Mouse (Mus musculus) retina, postnatal 1 day (tissue): ENCODE measurements around the gene Trim3.

Experiments used
- DNase-seq: peaks from one replicate; pipeline ENCODE4 v3.0.0-alpha.2; 2012

Gene Trim3

DNA sequence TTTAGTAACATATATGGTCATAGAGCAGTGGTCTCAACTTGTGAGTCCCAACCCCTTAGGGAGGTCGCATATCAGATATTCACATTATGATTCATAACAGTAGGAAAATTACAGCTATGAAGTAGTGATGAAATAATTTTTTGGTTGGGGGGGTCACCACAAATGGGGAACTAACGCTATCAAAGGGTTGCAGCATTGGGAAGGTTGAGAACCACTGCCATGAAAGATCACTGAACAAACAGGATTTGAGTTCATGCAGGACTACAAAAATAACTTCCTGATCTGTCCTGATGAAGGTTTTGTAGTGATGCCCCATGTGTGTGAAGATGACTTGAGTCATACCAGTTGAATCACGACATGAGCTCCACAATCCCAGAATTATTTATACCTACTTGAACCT lies 24.9 kb downstream of the Trim3 start:
- DNase-seq: no peak

DNA sequence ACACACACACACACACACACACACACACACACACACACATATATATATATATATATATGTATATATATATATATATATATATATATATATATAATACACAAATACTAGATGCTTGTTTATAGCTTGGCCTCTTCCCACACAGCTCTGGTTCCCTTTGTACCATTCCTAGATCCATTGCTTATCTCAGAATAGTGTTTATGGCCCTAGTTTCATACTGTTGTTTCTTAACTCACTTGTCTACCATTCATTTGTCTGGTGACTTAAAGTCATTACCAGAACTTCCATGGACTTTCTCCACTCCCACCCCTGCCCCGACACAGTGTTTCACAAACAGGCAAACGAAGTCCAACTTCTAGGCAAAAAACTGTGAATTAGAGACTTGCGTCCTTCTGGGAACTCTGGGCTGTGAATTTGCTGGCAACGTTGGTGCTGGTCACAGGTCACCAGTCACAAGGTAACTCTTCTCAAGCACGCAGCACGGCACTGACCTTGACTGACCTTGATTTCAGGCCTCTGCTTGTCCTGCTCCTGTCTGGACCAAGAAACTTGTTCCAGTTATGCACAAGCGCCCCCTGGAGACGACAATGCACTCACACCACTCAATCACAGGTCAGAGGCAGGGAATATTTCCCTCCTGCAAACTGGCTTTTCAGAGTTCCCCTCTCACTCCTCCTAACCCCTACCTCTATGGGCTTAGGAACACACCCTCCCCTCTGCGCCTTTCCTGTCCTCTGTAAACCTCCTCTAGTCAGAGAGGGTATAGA lies 30.3 kb downstream of the Trim3 start:
- DNase-seq: peak; percentile 80

DNA sequence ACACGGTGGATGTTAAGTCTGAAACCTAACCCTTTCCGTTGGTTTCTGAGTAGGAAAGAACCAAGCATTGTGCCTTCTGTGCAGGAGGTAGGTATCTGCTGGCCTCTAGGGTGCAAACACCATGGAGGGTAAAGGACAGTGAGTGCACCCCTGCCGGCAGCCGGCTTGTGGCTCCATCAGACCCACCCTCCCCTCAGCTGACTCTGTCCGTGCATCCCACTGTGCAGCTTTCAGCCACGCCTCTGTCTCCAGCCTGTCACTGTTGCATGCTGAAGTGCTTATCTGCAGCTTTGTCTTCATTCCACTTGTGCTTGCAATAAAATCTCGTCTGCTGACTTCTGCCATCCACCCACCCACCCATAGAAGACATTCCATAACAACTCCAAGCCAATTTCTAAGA lies 43.3 kb downstream of the Trim3 start:
- DNase-seq: no peak

DNA sequence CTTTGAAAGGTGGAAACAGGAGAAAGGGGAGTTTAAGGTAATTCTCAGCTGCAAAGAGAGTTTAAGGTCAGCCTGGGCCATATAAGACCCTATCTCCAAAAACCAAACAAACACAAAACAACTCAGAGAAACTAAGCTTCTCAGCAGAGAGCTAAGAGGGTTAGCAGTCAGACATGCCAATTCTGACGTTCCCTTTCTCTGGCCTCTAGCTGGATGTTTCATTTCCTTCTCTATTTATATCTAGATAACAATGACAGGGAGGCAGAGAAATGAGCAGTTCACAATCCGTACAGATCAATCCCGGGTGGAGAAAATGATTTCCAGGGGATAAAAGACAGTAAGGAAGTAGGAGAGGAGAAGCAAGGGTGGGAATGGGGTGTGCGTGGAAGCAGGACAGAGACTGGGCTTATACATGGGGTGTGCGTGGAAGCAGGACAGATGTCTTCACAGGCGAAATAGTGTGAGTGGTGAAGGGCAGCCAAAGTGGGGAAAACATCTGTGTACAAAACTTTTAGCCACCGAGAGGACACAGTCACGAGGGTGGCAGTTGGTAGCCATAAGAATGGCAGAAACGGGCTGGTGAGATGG lies 45.0 kb downstream of the Trim3 start:
- no peak for DNase-seq

DNA sequence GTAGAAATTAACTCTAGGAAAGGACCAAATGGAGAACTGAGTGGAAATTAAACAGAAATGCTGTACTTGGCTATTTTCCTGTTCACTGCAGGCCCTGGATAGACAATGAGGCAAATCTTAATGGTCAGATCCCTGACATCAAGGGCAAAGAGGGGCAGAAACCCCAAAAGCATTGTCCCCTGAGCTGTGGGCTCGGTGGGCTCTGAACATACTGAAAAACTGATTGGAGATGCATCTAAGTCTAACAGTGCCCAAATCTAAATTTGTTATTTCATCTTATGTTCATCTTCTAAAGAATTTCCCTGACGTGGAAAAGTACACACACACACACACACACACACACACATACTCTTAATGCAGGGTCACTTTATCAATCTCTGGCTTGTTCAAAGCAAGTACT lies 51.4 kb downstream of the Trim3 start:
- no peak for DNase-seq

DNA sequence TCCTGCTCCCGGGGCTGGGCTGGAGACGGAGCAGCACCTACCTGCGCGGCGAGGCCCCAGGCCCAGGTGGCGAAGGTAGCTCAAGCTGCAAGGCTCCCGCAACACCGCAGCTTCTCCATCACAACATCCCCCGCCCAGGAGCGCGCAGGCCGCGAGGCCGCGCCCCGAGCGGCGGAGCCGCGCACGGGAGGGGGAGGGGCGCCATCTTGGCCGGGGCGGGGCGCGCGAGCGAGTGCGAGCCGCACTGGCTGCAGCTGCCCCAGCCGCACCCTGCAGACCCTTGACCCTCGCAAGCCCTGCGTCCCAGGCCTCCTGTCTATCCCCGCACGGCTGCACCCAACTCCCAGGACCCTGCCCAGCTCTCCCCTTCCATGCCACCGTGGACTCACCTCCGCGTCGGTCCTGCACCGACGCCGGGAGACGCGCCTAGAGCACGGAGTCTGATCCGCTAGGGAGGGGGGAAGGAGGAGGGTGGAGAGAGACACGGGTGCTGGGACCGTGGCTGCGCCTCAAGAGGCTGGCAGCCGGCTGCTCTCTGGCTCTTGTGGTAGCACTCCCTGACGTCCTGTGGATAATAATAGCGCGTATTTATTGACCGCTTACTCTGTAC lies 52.2 kb downstream of the Trim3 start, which contains the start of gene Apbb1:
Gene Apbb1 (minus strand): TSS at position 560 of the 610 bp plus-strand sequence.
- peak; percentile 89 for DNase-seq

DNA sequence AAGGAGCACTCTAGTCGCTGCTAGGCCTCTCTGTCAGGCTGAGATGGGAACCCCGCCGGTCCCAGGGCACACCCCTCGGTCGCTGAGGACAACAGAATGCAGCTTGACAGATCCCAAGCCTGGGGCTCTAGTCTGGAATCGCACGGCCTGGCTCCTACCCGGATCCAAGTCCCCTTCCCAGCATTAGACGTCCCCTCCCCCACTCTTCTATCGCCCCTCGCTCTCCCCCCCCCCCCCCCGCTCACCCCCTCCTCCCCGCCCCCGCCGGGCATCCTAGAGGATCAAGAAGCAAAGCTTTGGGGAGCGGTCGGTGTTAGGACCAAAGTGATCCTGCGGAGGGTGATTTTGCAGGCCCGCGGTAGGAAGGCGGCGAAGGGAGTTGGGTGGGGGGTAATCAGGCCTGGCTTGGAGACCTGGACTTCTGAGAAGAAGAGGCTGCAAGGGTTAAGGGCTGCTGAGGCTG lies 52.7 kb downstream of the Trim3 start:
- DNase-seq: no peak

DNA sequence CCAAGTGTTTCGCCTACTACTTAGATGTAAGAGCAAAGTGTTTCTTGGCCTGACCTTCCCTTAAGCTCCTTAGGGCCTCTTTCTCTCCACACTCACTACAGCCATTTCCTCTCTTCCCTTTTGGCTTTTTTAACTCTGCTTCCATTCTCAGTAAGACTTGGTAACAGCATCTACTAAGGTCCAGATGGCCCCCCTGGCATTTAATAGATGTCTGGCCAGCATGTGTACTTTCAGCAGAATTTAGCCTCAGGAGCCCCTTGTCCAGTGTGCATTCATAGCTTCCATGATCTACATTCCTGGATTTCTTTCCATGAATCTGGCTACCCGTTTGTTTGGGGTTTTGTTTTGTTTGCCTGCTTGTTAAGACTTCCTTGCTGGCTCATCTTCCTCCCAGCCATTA lies 54.9 kb downstream of the Trim3 start:
- no peak for DNase-seq

DNA sequence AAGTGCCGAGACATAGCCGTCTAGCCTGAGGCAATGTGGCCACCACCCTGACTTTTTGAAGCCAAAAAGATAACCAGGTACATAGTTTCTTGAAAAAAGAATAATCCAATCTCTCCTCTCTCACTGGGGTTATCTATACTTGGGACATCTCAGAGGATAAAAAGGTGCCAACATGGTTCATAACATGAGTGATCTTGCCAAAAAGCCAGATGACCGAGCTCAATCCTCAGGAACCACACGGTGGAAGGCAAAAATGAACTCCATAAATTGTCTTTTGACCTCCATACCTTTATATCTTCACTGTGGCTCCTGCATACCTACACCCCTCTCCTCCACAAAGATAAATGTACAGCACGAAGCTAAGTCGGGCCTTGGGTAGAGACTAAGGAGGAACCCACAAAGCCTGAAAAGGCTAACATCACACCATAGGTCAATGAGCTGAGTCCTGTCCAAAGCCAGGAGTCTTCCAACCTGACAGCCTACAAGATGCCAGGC lies 55.9 kb downstream of the Trim3 start:
- DNase-seq: no peak

DNA sequence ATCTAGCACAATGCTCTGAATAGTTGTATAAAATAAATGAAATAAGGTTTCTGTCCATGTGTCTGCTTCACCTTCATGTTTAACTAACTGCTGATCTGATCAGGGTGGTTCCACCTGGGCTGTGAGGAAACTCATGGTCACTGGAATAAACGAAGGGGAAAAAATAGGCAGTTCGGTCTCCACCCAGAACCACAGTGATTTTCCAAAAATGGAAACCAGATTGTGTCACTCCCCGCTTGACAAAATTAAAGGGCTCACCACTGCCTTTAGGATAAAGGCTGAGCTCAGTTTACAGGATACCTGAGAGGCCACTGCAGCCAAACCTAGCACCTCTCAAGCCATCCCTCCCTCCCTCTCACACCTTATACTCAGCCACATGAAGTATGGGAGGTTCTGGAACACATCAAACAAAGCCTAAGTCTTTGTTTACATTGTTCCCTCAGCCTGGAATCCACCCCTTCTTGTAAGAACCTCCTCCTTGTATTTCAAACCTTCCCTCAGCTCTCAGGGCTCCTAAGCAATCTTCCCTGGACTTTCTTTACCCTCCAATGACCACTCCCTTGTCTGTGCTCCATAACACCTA lies 57.1 kb downstream of the Trim3 start:
- DNase-seq: no peak

DNA sequence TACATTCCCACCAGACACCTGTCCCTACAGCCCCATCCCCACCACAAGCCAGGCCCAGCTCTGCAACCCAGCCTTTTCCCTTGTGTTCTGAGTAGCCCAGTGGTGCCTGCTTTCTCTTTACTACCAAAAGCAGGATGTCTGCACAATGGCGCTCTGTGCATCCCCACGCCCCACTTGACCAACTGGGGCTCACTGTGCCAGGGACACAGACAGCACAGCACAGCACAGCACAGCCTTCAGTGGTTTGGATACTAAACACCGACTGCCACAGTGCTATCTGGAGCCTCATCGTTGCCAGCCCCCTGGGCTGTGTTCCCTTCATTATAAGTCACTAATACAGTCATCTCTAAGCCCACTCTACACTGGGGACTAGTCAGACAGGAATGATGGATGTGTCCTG lies 58.8 kb downstream of the Trim3 start:
- no peak for DNase-seq

DNA sequence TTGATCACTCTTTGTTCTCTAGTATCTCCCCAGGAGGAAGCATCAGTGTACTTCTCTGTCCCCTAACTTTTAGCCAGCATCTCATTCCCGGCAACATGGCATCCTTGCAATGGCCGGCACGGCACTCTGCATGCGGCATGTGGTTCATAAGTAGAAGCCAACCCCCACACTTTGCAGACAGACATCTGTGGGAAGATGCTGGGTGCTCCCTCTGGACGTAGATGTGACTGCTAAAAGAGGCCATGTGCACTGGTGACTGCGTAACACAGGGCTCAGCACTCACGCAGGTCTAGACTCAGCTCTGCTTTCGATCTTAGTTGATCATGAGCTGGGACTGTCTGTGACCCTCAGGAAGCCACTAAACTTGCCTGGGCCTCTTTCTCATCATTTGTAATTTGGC lies 60.4 kb downstream of the Trim3 start:
- DNase-seq: no peak

DNA sequence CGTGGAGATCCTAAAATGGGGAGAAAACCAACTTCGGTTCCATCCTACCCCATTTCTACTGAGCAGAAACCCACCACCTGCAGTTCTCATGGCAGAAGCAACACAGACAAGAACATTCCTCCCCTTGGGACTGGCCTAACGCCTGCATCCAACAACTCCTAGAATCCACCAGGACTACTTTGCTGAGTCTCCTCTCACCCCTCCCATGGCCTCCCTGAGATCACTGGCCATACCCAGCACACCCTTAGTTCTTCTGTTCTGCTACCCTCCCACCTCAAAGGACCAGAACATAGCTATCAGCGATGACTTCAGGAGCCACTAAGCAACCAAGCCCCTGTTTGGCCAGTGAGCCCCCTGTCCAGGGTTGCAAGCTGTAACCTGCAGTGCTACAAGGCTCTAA lies 62.6 kb downstream of the Trim3 start:
- DNase-seq: no peak

DNA sequence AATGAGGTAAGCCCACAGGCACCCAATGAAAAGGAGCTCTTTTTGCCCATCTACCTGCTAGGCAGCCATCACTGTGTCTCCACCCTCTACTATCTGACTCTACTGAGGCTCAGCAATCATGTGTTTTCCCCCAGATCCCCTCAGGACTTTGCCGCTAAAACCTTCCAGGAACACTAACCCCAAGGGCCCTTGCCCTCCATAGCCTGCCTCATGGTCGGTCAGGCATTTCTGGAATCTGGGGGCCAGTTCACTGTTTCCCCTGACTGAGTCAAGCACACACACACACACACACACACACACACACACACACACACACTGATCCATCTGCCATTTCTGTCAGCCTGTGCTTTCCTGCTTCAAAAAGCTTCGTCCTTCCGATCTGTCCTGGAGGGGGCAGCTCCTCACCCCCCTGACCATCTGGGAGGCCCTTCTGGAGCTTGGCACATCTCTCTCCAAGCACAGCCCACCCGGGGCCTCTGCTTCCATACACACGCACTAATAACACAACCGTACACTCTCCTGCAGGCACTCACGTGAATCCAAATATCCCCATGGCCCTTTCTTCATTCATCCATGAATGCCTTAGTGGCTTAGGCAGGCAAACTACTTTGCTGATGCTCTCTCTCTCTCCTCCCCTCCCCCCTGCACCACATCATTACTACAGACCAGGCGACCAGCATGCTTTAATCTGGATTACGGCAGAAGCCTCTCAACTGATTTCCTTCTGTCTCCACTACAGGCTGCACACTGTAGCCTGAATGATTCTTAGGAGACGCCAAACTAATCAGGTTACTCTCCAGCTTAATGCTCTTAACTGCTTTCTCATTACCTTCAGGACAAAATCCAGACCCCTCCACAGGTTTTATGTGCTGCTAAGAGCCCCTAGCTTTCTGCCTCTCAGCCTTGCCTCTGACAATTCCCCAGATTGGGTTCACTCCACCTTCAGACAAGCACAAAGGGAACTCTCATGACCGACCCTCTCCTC lies 63.6 kb downstream of the Trim3 start:
- DNase-seq: peak; percentile 92

DNA sequence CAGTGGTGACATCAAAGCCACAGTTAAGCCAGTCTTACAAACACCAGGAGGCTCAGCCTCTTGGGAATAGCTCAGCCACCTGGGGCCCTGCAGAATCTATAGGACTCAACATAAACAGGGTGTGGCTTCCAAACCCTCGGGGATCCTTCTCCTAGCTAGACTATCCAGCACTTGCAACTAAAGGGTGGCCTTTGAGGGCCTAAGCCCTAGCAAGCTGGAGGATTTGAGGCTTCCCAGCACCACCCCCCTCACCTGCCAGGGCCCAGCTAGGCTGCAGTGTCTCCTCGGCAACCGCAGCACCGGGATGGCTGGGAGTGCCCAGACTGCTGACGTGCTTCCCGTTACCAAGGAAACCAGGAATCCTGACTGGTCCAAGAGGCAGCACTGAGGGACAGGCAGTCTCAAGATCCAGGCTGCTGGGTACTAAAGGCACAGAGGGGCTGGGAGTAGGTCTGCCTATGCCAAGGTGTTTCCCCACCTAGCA lies 64.3 kb downstream of the Trim3 start:
- peak; percentile 73 for DNase-seq

DNA sequence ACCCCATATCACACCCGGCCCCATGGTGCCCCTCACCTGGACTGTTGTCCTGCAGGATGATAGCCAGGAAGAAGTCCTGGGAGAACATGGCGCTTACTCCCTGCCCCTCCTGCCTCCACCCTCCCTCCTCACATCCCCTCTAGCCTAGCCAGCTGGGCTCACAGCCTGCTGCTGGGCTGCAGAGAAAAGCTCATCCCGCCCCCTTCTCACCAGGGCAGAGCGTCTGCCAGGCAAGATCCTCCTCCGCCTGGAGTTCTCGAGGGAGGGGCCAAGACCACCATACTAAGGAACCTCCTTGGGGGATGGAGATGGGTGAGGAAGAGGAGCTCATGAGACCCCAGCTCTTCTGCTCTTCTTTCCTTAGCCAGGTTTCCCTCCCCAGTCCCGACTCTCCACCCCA lies 64.8 kb downstream of the Trim3 start:
- DNase-seq: peak; percentile 81

DNA sequence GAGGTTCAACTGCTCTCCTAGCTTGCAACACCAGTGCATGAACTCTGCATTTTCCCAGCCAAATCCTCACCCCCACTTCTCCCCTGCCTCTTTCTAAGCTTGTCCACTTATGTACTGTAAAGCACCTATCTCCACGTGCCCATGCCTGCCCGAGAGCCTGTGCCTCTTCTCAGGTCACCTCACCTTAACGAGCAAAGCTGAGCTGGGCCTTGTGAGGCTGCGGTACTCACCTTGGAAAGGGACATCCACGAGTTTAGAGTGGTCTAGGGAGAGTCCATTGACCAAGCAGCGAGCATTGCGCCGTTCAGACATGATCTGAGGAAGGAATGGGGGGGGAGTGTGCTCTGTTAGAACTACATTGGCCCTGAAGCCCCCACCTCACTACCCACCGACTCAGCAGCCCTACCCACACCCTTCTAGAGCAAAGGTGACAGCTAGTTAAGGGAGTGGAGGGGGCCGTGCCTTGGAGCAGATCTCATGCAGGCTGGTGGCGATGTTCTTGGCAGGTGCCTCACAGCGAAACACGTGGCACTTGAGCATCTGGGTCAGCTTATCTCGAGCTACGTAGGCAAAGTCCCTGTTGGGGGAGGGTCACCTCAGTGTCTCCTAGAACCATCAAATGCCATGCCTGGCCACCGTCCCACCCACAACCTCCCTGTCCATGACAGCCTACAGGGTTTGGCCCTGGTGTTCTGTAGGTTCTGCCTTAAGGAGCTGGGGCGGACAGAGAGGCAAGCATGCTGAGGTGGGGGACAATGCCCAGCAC lies 68.1 kb downstream of the Trim3 start:
- peak; percentile 54 for DNase-seq

DNA sequence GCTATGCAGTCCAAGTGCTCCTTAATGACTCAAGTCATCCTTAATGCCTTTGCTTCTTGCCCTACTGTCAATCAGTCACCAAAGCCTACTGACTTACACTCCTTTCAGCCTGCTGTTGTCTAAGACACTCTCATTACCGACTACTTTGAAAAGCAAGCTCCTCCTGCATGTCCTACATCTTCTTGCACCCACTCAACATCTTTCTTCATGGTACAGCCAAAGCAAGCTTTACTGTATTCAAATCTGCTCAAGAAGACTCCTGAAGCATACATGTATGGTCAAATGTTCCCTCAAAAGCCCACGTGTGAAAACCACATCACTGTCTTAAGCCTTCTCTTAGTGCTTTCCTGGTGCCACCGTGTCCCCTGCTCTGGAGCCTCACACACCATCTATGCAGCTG lies 70.0 kb downstream of the Trim3 start:
- no peak for DNase-seq

DNA sequence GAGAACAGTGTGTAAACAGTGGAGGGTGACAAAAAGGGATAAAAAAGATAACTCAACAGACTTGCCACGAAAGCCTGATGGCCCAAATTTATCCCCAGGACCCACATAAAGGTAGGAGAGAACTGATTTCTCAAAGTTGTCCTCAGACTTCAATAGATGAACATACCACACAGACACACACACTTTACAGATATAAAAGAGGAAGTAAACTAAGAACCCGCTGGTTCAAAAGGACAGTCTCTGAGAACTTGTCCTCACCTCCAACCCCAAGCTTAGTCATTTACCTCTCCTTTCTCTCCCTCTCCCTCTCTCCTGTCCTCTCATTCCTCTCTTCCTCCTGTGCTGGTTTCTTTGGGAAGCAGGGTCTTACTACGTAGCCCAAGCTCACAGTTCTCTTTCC lies 71.1 kb downstream of the Trim3 start:
- no peak for DNase-seq

DNA sequence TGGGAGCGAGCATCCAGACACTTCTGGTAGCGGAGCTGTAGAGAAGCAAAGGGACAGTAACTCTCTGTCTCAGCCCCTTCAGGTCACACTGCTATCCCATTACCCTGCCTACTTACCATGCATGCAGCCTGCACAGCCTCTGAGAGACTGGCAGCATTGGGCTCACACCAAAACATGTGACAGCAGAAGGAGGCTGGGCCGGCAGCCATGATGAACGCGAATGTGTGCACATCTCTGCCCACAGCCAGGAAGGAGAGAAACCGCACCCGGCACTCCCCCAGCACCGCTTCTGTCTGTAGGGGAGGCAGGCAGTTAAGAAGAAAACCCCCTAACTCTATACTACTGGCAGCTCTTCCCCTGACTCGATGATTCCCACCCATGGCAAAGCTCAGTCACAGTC lies 74.4 kb downstream of the Trim3 start:
- no peak for DNase-seq

DNA sequence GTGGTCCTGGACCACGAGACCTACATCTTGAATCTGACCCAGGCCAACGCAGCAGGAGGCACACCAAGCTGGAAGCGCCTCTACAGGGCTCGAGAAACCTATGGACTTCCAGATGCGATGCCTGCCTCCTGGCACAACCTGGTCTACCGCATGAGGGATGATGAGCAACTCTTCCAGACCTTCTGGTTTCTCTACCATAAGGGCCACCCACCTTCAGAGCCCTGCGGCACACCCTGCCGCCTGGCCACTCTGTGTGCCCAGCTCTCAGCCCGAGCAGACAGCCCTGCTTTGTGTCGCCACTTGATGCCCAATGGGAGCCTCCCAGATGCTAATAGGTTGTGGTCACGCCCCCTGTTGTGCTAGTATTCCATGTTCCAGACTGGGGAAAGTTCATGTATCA lies 75.7 kb downstream of the Trim3 start:
- no peak for DNase-seq

DNA sequence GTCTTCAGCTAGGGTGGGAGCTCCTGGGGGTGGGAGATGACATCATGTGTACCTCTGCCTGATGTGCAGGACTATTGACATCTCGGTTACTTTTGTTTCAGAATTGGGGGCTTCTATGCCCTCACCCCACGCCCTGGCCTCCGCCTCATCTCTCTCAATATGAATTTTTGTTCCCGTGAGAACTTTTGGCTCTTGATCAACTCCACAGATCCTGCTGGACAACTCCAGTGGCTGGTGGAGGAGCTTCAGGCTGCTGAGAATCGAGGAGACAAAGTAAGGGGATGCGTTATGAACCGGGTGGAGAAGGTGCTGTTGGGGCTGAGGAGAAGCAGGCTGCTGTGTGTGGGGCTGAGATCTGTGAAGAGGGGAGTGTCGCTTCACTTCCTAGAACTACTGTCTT lies 77.0 kb downstream of the Trim3 start:
- DNase-seq: no peak
